Mouse (Mus musculus) limb, embryonic 10.5 days (tissue): ENCODE measurements at regions not wholly inside any gene's neighbourhood (a gene's known extent, or its start where the extent isn't known, plus 50 kb on each side); places are given as distances from the start of the nearest gene placed in this dataset.

ENCODE experiments used
- DNase-seq: peaks from one replicate; pipeline ENCODE4 v3.0.0-alpha.2; 2017; ENCODE audit warnings: low spot score
- H3K27ac ChIP-seq: fragments of 300-500 bp; sonication (generic); 2 replicates; pipeline ENCODE4 v1.5.1; 2016; ENCODE audit warnings: mild to moderate bottlenecking
- H3K27me3 ChIP-seq: fragments of 300-500 bp; sonication (generic); 2 replicates; pipeline ENCODE4 v1.6.1; 2016; ENCODE audit warnings: low read depth, mild to moderate bottlenecking; ENCODE audit not compliant: poor library complexity, severe bottlenecking
- H3K36me3 ChIP-seq: fragments of 300-500 bp; sonication (generic); 2 replicates; pipeline ENCODE4 v1.6.1; 2016; ENCODE audit warnings: mild to moderate bottlenecking, moderate library complexity
- H3K4me1 ChIP-seq: fragments of 300-500 bp; sonication (generic); 2 replicates; pipeline ENCODE4 v1.6.1; 2016
- H3K4me3 ChIP-seq: fragments of 300-500 bp; sonication (generic); 2 replicates; pipeline ENCODE4 v1.5.1; 2016; ENCODE audit warnings: mild to moderate bottlenecking, moderate library complexity
- H3K9me3 ChIP-seq: fragments of 300-500 bp; sonication (generic); replicated peaks from 2 replicates; pipeline ENCODE4 v1.6.1; 2016; ENCODE audit warnings: mild to moderate bottlenecking
- WGBS: fragments of 180-500 bp; shearing (Covaris S2); methylation state at CpG from one replicate; pipeline ENCODE4 v1.1.7; 2016; 5-methylcytosine and 5-hydroxymethylcytosine counted together

- DNase-seq, result no peak
- no peaks in the 10 kb centered on the region for H3K36me3 ChIP-seq
- H3K27ac ChIP-seq, result no peak overlapping the region
- H3K4me3 ChIP-seq, result no peak overlapping the region
- no peaks in the 10 kb centered on the region for H3K27me3 ChIP-seq
- 48% methylated on average over 14 of the region's 14 CpGs for WGBS
- peaks cover 13% of the 10 kb centered on the region for H3K4me1 ChIP-seq
- no peaks in the 10 kb centered on the region for H3K9me3 ChIP-seq
Observed at GRCm38 (mm10) chr4:153696426-153697040, 213.9 kb upstream of the Ajap1 start.

GRCm38 (mm10) chr4:153707218-153707617 is 224.6 kb upstream of the Ajap1 start:
- Histone ChIP-seq H3K4me1 (peaks cover 31% of the 10 kb centered on the region), H3K36me3 (no peaks in the 10 kb centered on the region), H3K27me3 (no peaks in the 10 kb centered on the region), H3K9me3 (no peaks in the 10 kb centered on the region), H3K4me3 (no peak overlapping the region), H3K27ac (0 out of 2 replicates have a peak overlapping the region, but pooled peaks have one; percentile 1)
- no peak for DNase-seq
- WGBS, result 75% methylated on average over 7 of the region's 8 CpGs

- Histone ChIP-seq H3K27me3 (peaks cover 8% of the 10 kb centered on the region; the same call in 1 of the 2 replicates), H3K4me1 (peaks cover 3% of the 10 kb centered on the region; the same call in 1 of the 2 replicates), H3K27ac (no peak overlapping the region), H3K4me3 (no peak overlapping the region), H3K36me3 (no peaks in the 10 kb centered on the region), H3K9me3 (no peaks in the 10 kb centered on the region)
- WGBS, result 89% methylated on average over 6 of the region's 6 CpGs
- no peak for DNase-seq
Observed at GRCm38 (mm10) chr4:153714995-153715645, 232.5 kb upstream of the Ajap1 start.

- Histone ChIP-seq H3K4me1 (peaks cover 3% of the 10 kb centered on the region; the same call in 1 of the 2 replicates), H3K27me3 (peaks cover 8% of the 10 kb centered on the region; the same call in 1 of the 2 replicates), H3K4me3 (no peak overlapping the region), H3K36me3 (no peaks in the 10 kb centered on the region), H3K27ac (no peak overlapping the region), H3K9me3 (no peaks in the 10 kb centered on the region)
- no peak for DNase-seq
- WGBS, result 80% methylated on average over 12 of the region's 12 CpGs
Observed at GRCm38 (mm10) chr4:153717273-153717672, 234.7 kb upstream of the Ajap1 start.

GRCm38 (mm10) chr4:153724045-153724444 is 233.0 kb upstream of the A430005L14Rik start:
- WGBS, result 91% methylated on average over 14 of the region's 14 CpGs

DNA sequence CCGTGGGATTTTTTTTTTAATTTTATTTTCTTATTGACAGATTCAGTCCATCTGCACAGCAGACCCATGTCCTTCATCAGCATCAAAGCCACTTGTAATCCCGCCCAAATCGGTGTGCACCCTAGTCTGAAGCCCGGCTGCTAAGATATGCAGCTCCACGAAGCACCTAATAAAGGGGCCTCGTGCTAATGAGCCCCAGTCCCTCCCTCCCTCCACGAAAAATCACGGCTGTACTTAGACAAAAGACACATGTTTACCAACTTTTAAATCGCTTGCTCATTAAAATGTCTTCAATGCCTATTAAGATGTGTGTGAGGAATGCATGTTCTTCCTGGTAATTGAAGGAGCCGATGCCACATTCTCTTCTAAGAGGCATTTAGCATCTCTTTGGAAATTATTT is 229.8 kb upstream of the A430005L14Rik start:
- Histone ChIP-seq H3K9me3 (no peaks in the 10 kb centered on the region), H3K27ac (peak overlapping the region; percentile 72; the same call in 1 of the 2 replicates), H3K27me3 (no peaks in the 10 kb centered on the region), H3K36me3 (no peaks in the 10 kb centered on the region), H3K4me1 (peaks cover 78% of the 10 kb centered on the region), H3K4me3 (no peak overlapping the region)
- 51% methylated on average over 10 of the region's 10 CpGs for WGBS
- no peak for DNase-seq

More at GRCm38 (mm10) chr4:153724045-153724444, 233.0 kb upstream of the A430005L14Rik start:
- Histone ChIP-seq H3K4me1 (peaks cover 50% of the 10 kb centered on the region), H3K36me3 (no peaks in the 10 kb centered on the region), H3K9me3 (no peaks in the 10 kb centered on the region), H3K27me3 (no peaks in the 10 kb centered on the region), H3K27ac (peak overlapping the region; percentile 58), H3K4me3 (no peak overlapping the region)
- no peak for DNase-seq

DNA sequence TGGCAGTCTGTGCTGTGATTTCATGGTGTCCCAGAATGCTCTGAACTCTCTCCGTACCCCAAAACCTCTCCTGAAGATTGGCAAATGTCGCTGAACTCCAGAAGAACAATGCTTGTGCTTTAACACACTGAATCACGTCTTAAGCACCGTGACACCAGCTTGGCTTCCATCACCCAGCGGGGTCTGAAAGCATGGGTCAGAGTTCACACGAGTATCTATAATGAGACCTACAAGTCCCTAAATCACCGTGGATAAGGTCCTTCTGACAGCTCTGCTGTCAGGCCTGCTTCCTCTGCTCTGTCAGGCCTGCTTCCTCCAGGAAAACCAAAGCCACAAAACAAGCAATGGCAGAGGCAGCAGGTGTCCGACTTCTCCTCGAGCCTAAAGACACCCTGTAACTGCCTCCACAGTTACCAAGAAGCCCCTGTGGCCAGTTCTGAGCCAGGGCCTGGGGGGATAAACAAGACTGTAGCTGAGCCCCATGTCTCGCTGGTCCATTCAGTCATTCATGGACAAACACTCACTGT is 229.1 kb upstream of the A430005L14Rik start:
- H3K27me3 ChIP-seq, result no peaks in the 10 kb centered on the region
- H3K36me3 ChIP-seq, result no peaks in the 10 kb centered on the region
- peaks cover 78% of the 10 kb centered on the region for H3K4me1 ChIP-seq
- WGBS, result 50% methylated on average over 10 of the region's 10 CpGs
- no peaks in the 10 kb centered on the region for H3K9me3 ChIP-seq
- DNase-seq, result no peak
- no peak overlapping the region for H3K4me3 ChIP-seq
- H3K27ac ChIP-seq, result peak overlapping the region; percentile 72

DNA sequence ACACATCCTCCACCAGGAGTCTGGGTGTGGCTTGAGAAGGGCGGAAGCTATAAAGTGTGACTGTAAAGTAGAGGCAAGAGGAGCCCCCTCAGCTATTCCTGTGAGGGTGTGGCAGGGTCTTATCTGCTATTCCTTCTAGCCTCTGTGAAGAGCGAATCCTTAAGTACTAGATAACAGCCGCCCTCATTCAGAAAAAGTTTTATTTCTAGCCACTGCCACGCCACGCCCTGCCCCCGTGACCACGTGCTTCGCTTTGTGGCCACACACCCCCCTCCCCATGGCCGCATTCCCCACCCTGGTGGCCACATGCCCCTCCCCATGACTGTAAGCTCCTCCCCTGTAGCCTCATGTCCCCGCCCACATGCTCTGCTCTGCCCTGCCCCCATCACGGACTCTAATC is 218.9 kb upstream of the A430005L14Rik start:
- WGBS, result 87% methylated on average over 11 of the region's 11 CpGs
- Histone ChIP-seq H3K4me1 (peaks cover 10% of the 10 kb centered on the region), H3K9me3 (no peaks in the 10 kb centered on the region), H3K36me3 (no peaks in the 10 kb centered on the region), H3K27ac (no peak overlapping the region), H3K4me3 (no peak overlapping the region), H3K27me3 (no peaks in the 10 kb centered on the region)
- no peak for DNase-seq

DNA sequence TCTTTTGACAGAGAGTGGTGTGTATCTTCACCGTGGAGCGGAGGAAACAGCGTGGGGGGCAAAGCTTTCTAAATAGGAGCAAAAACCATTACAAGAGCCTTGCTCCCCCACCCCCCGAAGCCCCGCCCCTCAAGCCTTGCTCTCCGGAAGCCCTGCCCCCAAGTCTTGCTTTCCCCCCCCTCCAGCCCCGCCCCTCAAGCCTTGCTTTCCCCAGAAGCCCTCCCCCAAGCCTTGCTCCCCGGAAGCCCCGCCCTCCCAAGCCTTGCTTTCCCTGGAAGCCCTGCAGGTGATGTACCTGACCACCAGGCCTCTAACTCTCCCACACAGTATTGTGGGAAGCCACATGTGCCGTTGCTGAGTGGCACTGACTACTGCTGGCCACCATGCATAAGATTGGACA is 214.8 kb upstream of the A430005L14Rik start:
- Histone ChIP-seq H3K27ac (no peak overlapping the region), H3K27me3 (no peaks in the 10 kb centered on the region), H3K4me3 (no peak overlapping the region), H3K36me3 (no peaks in the 10 kb centered on the region), H3K4me1 (peaks cover 10% of the 10 kb centered on the region), H3K9me3 (no peaks in the 10 kb centered on the region)
- no peak for DNase-seq
- WGBS, result 89% methylated on average over 10 of the region's 10 CpGs

- no peak for DNase-seq
- no peaks in the 10 kb centered on the region for H3K9me3 ChIP-seq
- H3K4me1 ChIP-seq, result no peaks in the 10 kb centered on the region
- H3K27me3 ChIP-seq, result 0 out of 2 replicates have a peak, but pooled peaks cover 8% of the 10 kb centered on the region
- 82% methylated on average over 6 of the region's 6 CpGs for WGBS
- H3K27ac ChIP-seq, result no peak overlapping the region
- no peak overlapping the region for H3K4me3 ChIP-seq
- no peaks in the 10 kb centered on the region for H3K36me3 ChIP-seq
Observed at GRCm38 (mm10) chr4:153752791-153753190, 204.2 kb upstream of the A430005L14Rik start.

DNA sequence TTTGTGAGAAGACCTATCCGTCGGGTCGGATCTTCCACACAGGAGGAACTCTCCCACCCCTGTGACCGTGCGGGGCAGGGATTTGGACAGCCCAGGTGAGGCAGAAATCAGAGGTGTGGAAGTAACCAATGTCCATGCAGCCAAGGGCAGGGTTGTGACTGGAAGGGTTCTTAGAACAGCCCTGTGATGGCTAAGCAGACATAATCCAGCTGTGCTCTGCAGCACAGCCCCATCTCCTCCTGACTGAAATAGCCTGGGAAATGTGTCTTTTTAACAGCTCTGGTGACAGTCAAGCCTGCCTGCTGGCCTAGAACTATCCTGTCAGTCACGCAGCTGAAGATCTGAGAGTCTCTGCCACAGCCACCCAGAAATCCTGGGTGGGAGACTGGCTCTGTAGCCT is 198.7 kb upstream of the A430005L14Rik start:
- H3K36me3 ChIP-seq, result no peaks in the 10 kb centered on the region
- no peaks in the 10 kb centered on the region for H3K9me3 ChIP-seq
- H3K27me3 ChIP-seq, result 0 out of 2 replicates have a peak, but pooled peaks cover 3% of the 10 kb centered on the region
- 89% methylated on average over 6 of the region's 6 CpGs for WGBS
- no peak for DNase-seq
- H3K4me1 ChIP-seq, result no peaks in the 10 kb centered on the region
- no peak overlapping the region for H3K4me3 ChIP-seq
- H3K27ac ChIP-seq, result no peak overlapping the region

- Histone ChIP-seq H3K36me3 (no peaks in the 10 kb centered on the region), H3K4me3 (no peak overlapping the region), H3K9me3 (no peaks in the 10 kb centered on the region), H3K27ac (no peak overlapping the region), H3K4me1 (peaks cover 2% of the 10 kb centered on the region; the same call in 1 of the 2 replicates), H3K27me3 (0 out of 2 replicates have a peak, but pooled peaks cover 3% of the 10 kb centered on the region)
- no peak for DNase-seq
- WGBS, result 69% methylated on average over 8 of the region's 8 CpGs
Observed at GRCm38 (mm10) chr4:153758781-153759180, 198.3 kb upstream of the A430005L14Rik start.

DNA sequence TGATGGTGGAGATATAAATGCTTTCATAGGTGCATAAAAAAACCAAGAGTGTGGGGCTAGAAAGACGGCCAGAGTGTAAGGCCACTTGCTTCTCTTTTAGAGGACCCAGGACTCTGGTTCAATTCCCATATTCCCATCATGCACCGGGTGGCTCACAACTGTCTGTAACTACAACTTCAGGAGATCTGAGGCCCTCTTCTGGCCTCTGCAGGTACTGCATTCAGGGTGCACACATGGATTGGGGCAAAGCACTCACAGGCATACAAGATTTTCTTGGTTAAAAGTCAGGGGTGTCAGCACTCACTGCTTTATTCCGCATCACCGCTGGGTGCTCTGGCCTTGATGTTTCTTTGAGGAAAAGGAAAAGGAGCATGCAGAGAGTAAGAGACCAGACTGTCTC is 196.1 kb upstream of the A430005L14Rik start:
- Histone ChIP-seq H3K36me3 (no peaks in the 10 kb centered on the region), H3K27me3 (no peaks in the 10 kb centered on the region), H3K4me1 (peaks cover 7% of the 10 kb centered on the region; the same call in 1 of the 2 replicates), H3K9me3 (no peaks in the 10 kb centered on the region), H3K4me3 (no peak overlapping the region), H3K27ac (no peak overlapping the region)
- DNase-seq, result no peak
- 91% methylated on average over 4 of the region's 4 CpGs for WGBS
